Mouse (Mus musculus) adrenal gland, adult 8-10 months (tissue): Measurements from ENCODE around the gene Fastkd2. TPM values are rescaled to one million over a fixed set of nuclear protein-coding genes. Genes with fewer than 3 reads are reported as not detected.

Experiments used
- DNase-seq: peaks from one replicate; pipeline ENCODE4 v3.0.0; 2022
- total RNA-seq, 4 experiments: library from RNA; stranded (reverse); gene quantifications; 2 replicates each; pipeline ENCODE4 v1.2.4; 2022

Gene Fastkd2
- 10 to 100 TPM; 22.2 to 35.0 (median 28.4) TPM for total RNA-seq

DNA sequence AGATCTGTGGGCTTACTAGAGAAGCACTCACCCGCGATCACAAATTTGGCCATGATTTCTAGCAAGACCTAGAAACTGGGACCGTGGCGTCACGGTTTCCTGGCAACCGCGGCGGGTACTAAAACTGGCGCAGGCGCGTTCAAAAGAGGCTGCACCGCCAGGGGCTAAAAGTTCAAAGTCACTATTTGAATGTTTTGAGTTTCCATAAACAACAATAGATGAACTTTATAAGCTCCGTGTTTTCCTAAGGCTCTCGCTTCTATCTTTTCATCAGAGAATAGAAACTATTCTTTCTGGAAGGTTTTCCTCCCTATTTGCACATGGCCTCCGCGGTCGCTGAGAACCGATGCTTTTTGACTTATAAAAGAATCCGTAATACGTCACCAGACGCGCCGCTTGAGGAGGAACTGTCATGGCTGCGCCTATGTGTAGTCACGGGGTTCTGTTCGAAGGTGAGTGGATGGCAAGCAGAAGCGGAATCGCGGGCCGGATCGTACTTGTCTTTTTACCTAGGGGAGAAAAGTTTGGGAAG, at the start of gene Fastkd2, which contains the start of gene Mdh1b:
TSS of gene Fastkd2 (plus strand) at position 375 of the 532 bp plus-strand sequence.
TSS of gene Mdh1b (minus strand) at position 79 of the 532 bp plus-strand sequence.
- peak; percentile 87 for DNase-seq

DNA sequence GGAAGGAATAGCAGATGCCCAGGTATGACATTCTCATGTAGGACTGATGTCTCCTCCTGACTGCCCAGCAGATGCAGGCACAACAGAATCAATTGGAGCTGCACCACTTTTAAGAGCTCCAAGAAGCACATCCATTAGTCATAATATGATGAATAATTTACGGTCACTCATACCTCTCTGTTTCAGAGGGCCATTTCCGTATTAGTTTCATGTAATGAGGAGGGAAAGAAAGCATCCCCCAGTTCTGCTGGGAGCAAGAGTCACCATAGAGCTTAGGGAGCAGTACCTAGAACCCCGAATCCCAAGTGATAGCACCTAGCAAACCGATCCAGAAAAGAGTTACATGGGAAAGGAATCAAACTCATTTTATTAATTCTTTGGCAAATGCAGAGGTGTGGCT, 43.6 kb upstream of the Fastkd2 start, which contains the start of gene Dytn:
TSS of gene Dytn (minus strand) at position 101 of the 400 bp plus-strand sequence.
- no peak for DNase-seq

DNA sequence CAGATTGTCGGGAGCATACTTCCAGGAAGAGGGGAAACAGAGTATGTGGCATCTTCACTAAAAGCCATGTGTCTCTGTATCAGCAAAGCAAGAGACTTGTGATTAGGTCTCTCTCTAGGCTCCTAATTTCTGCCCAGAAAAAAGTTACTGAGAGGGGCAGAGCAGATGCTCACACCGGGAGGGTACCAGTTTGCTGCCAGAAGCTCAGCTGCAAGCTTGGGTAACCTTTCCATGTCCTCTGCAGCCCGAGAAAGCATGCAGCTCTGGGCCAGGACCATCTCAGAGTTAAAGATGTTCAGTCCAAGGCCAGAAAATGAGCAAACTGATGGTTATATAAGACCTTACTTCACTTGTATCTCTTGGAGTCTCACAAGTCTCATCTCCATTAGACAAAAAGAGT, 33.6 kb upstream of the Fastkd2 start:
- no peak for DNase-seq

DNA sequence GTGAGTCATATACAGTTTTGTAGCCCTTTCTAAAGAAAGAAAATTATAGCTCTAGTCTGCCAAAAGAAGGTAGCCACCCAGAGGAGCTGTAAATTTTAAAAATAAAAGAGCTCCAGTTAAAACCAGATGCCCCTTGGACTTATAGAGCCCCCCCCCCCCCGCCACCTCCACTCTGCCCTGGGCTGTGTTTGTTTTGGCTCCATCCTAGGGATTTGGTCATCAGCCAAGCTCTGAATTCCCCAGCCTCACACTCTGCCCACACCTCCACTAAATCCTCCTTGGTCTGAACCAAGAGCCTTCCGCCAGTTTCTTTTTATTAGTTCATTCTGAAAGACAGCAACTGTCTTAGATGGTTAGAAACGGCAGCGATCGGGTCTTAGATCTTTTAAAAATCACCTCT, 24.7 kb upstream of the Fastkd2 start:
- no peak for DNase-seq

DNA sequence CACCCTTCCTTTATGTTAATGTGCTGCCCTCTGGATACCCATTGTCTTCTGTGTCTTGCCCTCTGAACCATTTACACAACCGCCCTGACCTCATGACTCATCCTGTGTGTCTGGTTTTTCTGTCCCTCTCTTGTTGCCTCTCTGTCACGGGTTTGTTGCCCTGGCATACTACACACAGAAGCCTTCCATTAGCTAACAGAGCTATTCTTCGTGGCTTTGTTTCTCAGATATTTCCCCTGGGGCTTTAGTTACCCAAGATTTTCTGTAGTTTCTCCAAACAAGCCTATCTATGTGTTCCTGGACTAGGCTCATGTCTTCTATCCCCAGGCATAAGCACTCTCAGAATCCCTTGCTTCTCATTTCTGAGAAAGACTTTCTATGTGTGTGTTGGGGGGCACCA, 21.5 kb upstream of the Fastkd2 start:
- DNase-seq: no peak

DNA sequence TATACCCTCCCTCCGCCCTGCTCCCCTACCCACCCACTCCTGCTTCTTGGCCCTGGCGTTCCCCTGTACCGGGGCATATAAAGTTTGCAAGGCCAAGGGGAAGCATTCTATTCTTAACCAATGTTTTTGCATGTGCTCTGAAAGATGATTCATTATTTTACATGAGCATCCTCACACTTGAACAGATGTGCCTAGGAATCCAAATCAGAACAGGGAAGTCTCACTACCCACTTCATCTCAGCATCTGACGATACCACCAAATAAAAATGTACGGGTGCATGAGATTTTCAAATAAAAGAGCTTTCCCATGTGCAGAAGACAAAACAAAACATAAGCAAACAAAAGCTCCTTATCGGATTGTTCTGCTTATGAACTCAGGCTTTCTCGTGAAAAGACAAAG, 10.3 kb upstream of the Fastkd2 start:
- DNase-seq: no peak

DNA sequence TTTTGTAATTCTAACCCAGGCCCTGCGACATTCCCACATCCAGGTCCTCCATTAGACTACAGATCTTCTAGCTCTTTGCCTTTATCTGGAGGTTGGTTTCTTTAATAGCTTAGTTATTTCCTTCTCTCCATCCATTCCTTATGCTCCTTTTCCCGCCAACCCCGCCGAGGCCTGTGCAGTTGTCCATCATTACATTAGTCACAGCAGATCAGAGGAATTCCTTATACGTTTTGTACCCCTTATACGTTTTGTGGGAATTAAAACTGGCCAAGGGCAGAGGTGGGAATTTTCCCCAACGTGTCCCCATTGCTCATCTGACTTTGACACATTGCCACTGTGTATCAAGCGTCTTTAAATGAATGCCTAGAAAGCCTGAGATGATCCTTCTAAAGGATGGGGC, 618 bp upstream of the Fastkd2 start:
- DNase-seq: no peak

DNA sequence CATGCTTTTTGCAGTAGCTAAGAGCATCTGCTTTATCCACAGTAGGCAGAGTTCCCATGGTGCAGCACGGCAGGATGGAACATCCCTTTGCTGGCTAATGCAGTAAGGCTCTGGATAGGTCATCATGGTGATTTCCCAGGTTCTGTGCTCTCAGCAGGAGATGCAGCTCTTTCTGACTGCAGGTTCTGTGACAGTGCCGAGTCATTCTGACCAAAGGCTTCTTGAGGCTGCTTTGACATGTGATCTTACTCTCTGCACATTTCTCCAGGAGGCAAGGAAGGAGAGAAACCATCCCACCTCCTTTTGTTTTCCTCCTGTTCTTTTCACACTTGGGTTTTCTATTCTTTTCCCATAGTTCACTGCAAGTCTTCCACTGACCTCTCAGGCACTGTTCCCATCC, 25.6 kb downstream of the Fastkd2 start:
- no peak for DNase-seq

DNA sequence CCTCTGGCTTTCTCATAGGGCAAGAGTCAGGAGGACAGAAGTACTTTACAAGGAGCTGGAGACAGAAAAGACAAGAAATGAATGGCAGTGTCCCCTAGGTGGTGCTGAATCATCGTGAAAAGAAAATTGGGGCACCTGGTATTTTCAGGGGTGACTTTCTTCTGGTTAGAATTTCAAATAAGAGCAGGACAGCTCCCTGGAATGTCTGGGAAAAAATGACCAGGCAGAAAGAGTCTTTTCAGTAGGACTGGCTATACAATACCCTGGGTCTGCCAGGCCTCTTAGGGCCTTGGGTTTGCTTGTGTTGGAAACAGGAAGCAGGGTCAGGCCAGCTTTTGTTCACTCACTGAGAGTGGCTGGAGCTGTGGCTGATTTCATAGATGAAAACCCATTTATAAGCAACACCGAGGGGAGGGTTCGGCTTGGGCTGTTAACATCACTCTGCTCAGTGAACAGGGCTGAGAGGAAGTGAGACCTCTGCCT, 32.8 kb downstream of the Fastkd2 start:
- DNase-seq: peak; percentile 19

DNA sequence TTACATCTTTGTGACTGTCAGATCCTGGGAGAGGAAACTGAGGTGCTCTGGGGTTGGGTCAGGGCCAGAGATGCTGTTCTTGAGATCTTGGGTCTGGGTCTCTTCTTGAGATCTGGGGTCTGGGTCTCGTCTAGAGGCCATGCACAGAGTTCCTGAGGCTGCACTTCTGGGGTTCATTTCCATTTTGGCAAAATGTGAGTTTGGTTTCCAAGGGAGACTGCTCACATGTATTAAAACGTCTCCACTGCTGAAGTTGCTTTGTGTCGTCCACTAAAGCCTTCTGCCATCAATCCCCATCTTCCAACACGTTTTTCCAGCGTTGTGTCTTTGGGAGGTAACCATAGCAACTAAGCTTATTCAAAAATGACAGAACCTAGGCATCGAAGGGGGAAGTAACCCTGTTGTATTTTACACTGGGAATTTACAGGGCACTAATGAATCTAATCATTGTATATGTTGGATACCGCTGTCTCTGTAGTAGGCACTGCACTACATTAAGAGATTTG, 33.5 kb downstream of the Fastkd2 start:
- no peak for DNase-seq

DNA sequence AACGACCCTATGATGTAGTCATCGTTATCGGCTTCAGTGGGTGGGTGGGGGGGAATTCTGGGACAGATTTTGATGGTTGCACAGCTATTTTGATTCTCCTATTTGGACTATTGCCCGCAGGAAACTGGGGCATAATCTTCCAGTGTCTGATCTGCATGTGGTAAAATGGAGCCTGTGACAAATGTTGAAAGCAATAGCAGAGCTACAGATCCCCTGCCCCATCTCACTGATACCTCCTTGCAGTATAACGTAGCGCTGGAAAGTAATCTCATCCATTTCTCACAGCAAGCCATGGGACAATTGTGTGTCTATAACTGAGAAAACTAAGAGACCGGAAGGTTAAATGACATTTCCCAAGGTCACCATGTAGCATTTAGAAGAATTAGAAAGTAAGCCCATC, 34.0 kb downstream of the Fastkd2 start:
- DNase-seq: no peak

DNA sequence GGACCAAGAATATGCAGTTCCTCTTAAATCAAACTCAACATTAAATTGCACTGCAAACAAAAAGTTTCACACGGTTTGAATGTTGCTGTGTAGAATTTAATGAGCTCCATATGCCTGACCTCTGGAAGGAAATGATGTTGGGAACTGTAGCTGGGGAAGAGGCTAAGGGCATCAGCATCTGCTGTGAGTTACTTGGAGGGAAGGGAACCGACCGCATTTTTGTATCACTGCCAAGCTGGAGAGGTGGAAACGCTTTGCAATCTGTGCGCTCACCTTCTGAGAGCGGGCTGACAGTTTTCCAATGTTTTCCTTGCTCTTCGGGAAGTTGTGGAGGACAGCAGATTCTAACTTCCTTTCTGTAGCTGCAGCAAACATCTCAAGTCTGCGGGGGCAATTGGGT, 37.7 kb downstream of the Fastkd2 start:
- DNase-seq: no peak

DNA sequence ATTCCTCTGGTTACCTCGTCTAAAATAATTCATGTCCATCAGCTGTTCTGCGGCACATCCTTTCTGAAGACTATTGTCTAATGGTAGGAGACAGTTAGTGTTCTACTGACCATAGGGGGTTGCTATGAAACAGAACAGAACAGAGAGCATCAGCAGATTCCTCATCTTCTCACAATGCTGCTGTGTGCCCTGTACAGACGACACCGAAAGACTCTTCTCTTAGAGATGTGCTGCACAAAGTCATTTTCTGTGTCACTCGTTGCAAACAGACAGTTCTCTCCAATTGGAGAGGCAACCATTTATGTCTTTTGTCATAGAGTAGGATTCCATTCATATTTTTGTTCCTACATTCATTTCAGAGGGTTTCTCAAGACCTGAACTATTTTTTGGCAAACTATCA, 38.8 kb downstream of the Fastkd2 start, which contains the start of gene 4933402D24Rik:
TSS of gene 4933402D24Rik (minus strand) at position 101 of the 400 bp plus-strand sequence.
- no peak for DNase-seq

DNA sequence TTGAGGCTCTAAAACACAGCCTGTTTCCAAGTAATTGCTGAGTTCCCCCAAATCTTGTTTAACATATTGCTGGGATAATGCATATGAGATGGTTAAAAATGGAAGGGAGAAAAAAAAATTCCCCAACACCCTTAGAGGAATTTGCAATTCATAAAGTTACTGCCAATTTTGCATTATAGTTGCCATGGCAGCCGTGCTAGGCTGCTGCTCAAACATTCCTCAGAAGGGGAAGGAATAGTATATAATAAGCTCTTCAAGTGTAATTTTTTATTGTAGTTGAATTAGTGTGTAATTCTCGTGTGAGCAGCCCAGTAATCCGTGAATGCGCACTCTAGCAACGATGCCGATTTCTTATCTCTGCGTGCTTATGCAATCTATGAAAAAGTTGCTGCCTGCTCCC, 39.9 kb downstream of the Fastkd2 start:
- DNase-seq: no peak

DNA sequence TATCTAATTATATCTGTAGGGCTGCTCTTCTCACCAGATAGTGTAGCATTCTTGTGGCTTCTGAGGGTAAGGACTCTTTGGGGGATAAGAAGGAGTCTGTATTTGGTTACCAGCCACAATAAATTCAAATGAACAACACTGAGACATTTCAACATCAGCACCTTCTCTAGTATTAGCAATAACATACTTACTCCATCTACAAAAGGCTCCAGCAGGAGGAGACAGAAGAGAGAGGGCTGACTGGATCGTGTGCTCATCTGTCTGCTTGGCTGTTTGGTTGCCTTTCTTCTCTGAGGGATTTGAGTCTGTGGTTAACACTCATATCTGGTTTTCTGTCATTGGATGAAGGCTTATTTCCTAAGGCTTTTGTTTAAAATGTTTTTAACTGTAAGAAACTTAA, 46.0 kb downstream of the Fastkd2 start:
- no peak for DNase-seq

DNA sequence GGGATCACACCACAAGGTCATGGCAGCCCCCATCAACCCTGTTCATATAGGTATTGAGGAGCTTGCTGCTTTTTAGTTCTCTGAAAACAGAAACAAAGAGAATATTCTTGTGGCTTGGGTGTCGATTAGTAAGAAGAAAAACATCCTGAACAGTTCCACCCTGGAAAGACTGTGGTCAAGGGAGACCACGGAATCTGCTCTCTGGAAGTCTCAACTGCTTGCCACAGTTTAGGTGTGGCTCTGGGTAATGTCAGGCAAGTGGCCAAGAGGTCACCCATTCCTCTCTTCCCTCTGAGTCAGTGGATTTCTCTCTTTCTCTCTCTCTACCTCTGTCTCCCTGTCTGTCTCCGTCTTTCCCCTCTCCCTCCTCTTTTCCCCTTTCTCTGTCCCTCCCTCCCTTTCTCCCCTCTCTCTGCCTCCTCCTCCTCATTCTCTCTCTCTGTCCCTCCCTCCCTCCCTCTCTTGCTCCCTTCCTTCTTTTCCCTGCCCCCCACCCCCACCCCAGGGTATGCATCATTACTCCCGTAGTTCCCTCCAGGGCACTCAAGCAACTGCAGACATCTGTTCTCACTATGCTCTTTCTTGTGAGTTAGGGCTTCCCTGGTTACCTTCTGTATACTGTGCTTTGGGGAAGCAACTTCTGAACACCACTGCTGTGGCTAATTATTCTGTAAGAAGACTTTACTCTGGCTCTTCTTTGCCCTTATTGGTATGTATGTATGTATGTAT, 46.7 kb downstream of the Fastkd2 start:
- DNase-seq: no peak

DNA sequence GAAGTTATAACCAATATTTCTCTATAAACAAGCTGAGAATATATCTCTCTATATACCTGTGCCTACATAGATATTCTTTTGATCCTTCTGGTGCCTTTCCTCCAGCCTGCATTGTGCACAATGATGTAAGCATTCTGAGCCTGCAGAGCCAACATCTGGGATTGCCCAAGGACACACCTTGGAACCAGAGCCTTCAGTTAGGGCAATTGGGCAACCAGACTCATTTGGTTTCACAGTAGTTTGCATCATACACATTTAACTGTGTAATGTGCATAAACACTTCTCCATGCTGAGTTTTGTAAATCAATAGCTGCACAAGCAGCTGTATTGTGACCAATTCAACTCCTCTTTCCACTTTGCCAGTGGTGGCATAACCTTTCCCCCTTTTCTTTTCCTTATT, 63.9 kb downstream of the Fastkd2 start:
- DNase-seq: peak; percentile 49

Other genes with a start within 250 kb of the Fastkd2 start
- gene Gm39653, start 114.6 kb upstream of the Fastkd2 start, total RNA-seq: not detected
- gene Dytn, start 43.7 kb upstream of the Fastkd2 start, total RNA-seq: not detected
- gene Mdh1b, start 296 bp upstream of the Fastkd2 start, total RNA-seq: under 1 TPM in 2 of 4 experiments, not detected in 2; 0.21 to 0.46 TPM
- not detected for gene 4933402D24Rik, start 38.7 kb downstream of the Fastkd2 start, total RNA-seq